Mouse (Mus musculus) midbrain, postnatal 0 days (tissue): ENCODE results near the gene Hs6st1. TPM values are rescaled to one million over a fixed set of nuclear protein-coding genes. Genes with fewer than 3 reads are reported as not detected.
"Not testable (repeated sequence)": the region's sequence is repeated elsewhere in the genome, so short reads cannot be mapped to it uniquely, and the experiment has no call there.

ENCODE experiments used
- ATAC-seq: fragments of 200-750 bp; cut with Nextera tagmentation; 2 replicates; pipeline ENCODE4 v1.8.0; 2017; ENCODE audit warnings: moderate number of reproducible peaks, mild to moderate bottlenecking, moderate TSS enrichment, moderate library complexity; ENCODE audit not compliant: low FRiP score
- DNase-seq: peaks from one replicate; pipeline ENCODE4 v3.0.0-alpha.2; 2015; ENCODE audit warnings: low spot score
- H3K27ac ChIP-seq: fragments of 300-500 bp; sonication (generic); 2 replicates; pipeline ENCODE4 v1.5.1; 2014; ENCODE audit warnings: low read depth, mild to moderate bottlenecking, low read length, mixed read lengths
- H3K27me3 ChIP-seq: fragments of 300-500 bp; sonication (generic); 2 replicates; pipeline ENCODE4 v1.6.1; 2014; ENCODE audit warnings: low read length, control low read depth, mixed read lengths; ENCODE audit not compliant: insufficient read depth
- H3K36me3 ChIP-seq: fragments of 300-500 bp; sonication (generic); 2 replicates; pipeline ENCODE4 v1.6.1; 2014; ENCODE audit warnings: low read length, control low read depth, mixed read lengths; ENCODE audit not compliant: insufficient read depth
- H3K4me1 ChIP-seq: fragments of 300-500 bp; sonication (generic); 2 replicates; pipeline ENCODE4 v1.6.1; 2014; ENCODE audit warnings: mild to moderate bottlenecking, control low read depth, antibody characterized with exemption, low read length, mixed read lengths; ENCODE audit not compliant: insufficient read depth
- H3K4me2 ChIP-seq: fragments of 300-500 bp; sonication (generic); 2 replicates; pipeline ENCODE4 v1.6.1; 2014; ENCODE audit warnings: low read depth, mild to moderate bottlenecking, low read length, mixed read lengths; ENCODE audit not compliant: poor library complexity, severe bottlenecking
- H3K4me3 ChIP-seq: fragments of 300-500 bp; sonication (generic); 2 replicates; pipeline ENCODE4 v1.5.1; 2014; ENCODE audit warnings: low read depth, mild to moderate bottlenecking, low read length, moderate library complexity
- H3K9ac ChIP-seq: fragments of 300-500 bp; sonication (generic); replicated peaks from 2 replicates; pipeline ENCODE4 v1.6.1; 2014; ENCODE audit warnings: mild to moderate bottlenecking, low read length, moderate library complexity, mixed read lengths; ENCODE audit not compliant: poor library complexity, severe bottlenecking
- H3K9me3 ChIP-seq: fragments of 300-500 bp; sonication (generic); 2 replicates; pipeline ENCODE4 v1.6.1; 2016; ENCODE audit warnings: low read length, control low read depth
- CTCF ChIP-seq: IDR thresholded peaks from 2 replicates; pipeline ENCODE4 v1.5.1; 2016; ENCODE audit warnings: antibody characterized with exemption, mild to moderate bottlenecking
- WGBS: fragments of 180-500 bp; shearing (Covaris S2); extraction: QIAGEN DNeasy Blood & Tissue Kit; methylation state at CpG from one replicate; pipeline ENCODE4 v1.1.7; 2014; 5-methylcytosine and 5-hydroxymethylcytosine counted together
- polyA plus RNA-seq: library from polyadenylated mRNA; unstranded; fragments of >200 nt; fragmentation: Nextera tagmentation; extraction: Ambion mirVana; gene quantifications from 2 replicates; pipeline ENCODE4 v1.2.1, GENCODE M21; 2015
- total RNA-seq: library from RNA; depleted of rRNA; stranded (reverse); fragments of >200 nt; gene quantifications from 2 replicates; pipeline ENCODE4 v1.2.3, GENCODE M21; 2014

Gene Hs6st1
- total and polyA plus RNA-seq, 2 experiments from 2014 or later: 17.4 to 104 TPM

DNA sequence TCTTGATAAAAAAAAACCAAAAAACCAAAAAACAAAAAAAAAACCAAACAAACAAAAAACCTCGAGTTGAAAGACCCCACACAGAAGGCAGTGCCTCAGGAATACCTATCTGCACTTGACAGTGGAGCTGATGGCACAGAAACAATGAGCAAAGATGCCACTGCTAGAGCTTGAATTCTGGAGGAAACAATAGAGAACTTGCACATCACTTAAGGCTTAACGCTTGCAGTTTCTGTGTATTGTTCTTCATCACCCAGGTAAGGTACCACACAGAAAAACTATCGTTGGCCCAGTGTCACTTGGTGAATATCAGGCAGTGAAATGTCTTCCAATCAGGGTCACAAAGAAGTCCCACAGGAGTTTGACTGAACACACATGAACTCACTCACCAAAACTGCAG lies 26.1 kb upstream of the Hs6st1 start:
- WGBS: 85% methylated on average over 3 of the region's 3 CpGs
- H3K27ac ChIP-seq: no peak overlapping the region
- no peak for TF ChIP-seq CTCF

DNA sequence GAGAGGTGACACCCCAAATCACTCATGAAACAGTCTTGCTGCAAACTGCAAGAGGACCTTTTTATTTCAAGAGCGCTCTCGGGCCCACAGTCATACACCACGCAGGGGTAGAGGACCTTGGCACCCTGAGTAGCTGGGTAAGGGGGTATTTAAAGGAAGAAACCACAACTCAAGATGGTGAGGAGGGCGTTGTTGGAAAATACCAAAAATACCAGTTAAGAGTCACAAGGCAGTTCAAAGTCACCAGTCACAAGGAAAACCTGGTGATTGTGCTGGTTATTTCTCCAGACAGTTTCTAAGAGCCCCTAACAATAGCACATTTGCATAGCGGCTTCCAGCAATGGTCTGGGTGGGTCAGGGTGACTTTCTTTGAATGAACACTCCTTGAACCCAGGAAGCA lies 24.4 kb upstream of the Hs6st1 start:
- H3K27ac ChIP-seq, DNase-seq, H3K4me3 ChIP-seq, H3K4me2 ChIP-seq, H3K36me3 ChIP-seq, H3K9ac ChIP-seq, H3K27me3 ChIP-seq, ATAC-seq, H3K4me1 ChIP-seq, H3K9me3 ChIP-seq: not testable (repeated sequence)
- WGBS: 96% methylated on average over 5 of the region's 5 CpGs

More for the DNA sequence above, 26.1 kb upstream of the Hs6st1 start:
- no peak overlapping the region for H3K4me2 ChIP-seq
- no peaks in the 10 kb centered on the region for H3K9me3 ChIP-seq
- no peaks in the 10 kb centered on the region for H3K36me3 ChIP-seq
- no peak for DNase-seq
- no peak overlapping the region for H3K9ac ChIP-seq
- H3K27me3 ChIP-seq: no peaks in the 10 kb centered on the region
- no peaks in the 10 kb centered on the region for H3K4me1 ChIP-seq
- no peak for ATAC-seq
- no peak overlapping the region for H3K4me3 ChIP-seq

DNA sequence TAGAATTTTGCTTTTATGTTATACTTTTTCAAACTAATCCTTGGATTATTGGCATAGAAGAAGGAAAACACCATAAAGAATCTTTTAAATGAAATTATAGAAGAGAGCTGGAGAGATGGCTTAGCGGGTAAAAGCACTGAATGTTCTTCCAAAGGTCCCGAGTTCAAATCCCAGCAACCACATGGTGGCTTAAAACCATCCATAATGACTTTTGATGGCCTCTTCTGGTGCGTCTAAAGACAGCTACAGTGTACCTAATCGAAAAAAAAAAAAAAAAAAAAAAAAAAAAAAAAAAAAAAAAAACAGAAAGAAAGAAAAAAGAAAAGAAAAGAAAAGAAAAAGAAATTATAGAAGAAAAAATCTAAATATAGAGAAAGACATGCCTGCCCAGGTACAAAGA lies 23.9 kb upstream of the Hs6st1 start:
- DNase-seq (no peak), ATAC-seq (no peak)
- Histone ChIP-seq H3K9me3 (no peaks in the 10 kb centered on the region), H3K27me3 (no peaks in the 10 kb centered on the region), H3K4me1 (no peaks in the 10 kb centered on the region), H3K4me3 (no peak overlapping the region), H3K4me2 (no peak overlapping the region), H3K9ac (no peak overlapping the region), H3K36me3 (no peaks in the 10 kb centered on the region), H3K27ac (no peak overlapping the region)
- TF ChIP-seq CTCF: no peak
- WGBS: 94% methylated on average over 4 of the region's 4 CpGs

DNA sequence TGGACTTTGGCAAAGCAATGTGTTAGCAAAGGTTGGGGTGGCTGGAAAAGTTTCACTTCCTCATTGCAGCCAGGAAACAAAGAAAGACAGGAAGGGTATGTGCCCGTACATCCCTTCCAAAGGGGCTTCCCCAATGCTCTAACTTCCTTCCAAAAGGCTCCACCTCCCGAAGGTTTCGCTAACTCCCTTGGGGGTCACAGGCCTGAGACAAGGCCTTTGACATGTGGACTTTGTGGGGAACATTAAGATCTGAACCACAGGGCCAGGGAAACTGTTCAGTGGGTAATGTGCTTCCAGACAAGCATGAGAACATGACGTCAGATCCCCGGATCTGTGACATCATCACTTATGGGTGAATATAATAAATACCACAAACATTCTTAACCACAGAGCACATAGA lies 15.5 kb upstream of the Hs6st1 start:
- H3K4me3 ChIP-seq: no peak overlapping the region
- H3K27me3 ChIP-seq: no peaks in the 10 kb centered on the region
- no peaks in the 10 kb centered on the region for H3K9me3 ChIP-seq
- no peak overlapping the region for H3K9ac ChIP-seq
- no peak overlapping the region for H3K27ac ChIP-seq
- ATAC-seq (no peak), DNase-seq (no peak)
- no peaks in the 10 kb centered on the region for H3K36me3 ChIP-seq
- TF ChIP-seq CTCF: no peak
- WGBS: 95% methylated on average over 5 of the region's 5 CpGs
- no peaks in the 10 kb centered on the region for H3K4me1 ChIP-seq
- H3K4me2 ChIP-seq: no peak overlapping the region

DNA sequence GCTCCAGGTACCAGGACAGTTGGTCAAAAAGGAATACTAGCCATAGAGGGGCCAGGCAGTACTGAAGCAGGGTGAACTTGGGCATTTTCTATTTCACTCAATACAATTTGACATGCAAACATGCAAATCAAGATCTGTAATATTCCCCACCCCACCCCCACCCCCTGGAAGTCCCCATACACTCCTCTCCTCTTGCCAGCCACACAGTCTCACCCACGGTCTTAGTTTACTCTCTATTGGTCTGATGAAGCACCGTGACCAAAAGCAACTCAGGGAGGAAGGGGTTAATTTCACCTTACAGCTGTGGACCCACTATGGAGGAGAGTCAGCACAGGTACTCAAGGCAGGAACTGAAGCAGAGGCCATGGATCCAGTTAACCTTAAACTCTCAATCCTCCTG lies 14.6 kb upstream of the Hs6st1 start:
- no peak for TF ChIP-seq CTCF
- ATAC-seq (no peak), DNase-seq (no peak)
- H3K27me3 ChIP-seq: no peaks in the 10 kb centered on the region
- H3K27ac ChIP-seq: no peak overlapping the region
- H3K4me3 ChIP-seq: no peak overlapping the region
- no peak overlapping the region for H3K9ac ChIP-seq
- no peaks in the 10 kb centered on the region for H3K9me3 ChIP-seq
- H3K4me1 ChIP-seq: no peaks in the 10 kb centered on the region
- no peaks in the 10 kb centered on the region for H3K36me3 ChIP-seq
- H3K4me2 ChIP-seq: no peak overlapping the region
- WGBS: 97% methylated on average over 2 of the region's 2 CpGs

DNA sequence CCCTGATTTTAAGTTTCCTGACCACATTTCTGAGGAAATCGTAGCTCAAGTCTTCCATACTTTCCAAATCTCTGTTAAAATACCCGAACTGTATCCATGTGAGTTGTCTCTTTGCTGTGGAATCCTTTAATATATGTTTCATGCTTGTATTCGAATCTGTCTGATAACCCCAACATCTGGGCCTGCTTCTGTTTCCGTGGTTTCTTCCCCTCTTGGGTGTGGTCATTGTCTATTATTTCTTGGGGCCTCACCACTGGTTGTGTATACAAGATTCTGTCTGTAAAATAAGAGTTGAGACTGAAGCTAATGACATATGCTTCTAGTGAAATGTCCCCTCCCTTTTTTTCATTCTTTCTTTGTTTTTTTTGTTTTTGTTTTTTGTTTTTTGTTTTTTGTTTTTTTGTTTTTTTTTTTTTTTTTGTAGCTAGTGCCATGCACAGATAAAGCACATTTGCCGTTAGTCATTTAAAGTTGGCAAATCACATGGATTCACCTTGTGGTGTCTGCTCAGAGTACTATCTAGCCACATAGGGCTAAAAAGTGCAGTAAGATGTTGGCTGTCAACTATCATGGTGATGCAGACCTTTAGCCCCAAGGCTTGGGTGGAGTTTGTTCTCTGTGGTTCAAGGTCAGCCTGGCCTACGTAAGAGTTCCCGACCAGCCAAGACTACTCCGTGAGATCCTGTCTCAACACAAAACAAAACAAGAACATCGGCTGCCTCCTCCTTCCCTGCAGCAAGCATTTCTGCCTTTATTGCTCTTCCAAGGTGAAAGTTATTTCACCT lies 13.8 kb upstream of the Hs6st1 start:
- no peak for DNase-seq
- no peak overlapping the region for H3K4me3 ChIP-seq
- no peak for TF ChIP-seq CTCF
- H3K4me2 ChIP-seq: no peak overlapping the region
- H3K27ac ChIP-seq: no peak overlapping the region
- no peaks in the 10 kb centered on the region for H3K27me3 ChIP-seq
- WGBS: 86% methylated on average over 9 of the region's 9 CpGs
- no peak for ATAC-seq
- no peaks in the 10 kb centered on the region for H3K4me1 ChIP-seq
- H3K9ac ChIP-seq: no peak overlapping the region
- no peaks in the 10 kb centered on the region for H3K9me3 ChIP-seq
- H3K36me3 ChIP-seq: no peaks in the 10 kb centered on the region
